Mouse (Mus musculus) C2C12 (cell line): ENCODE measurements at regions not wholly inside any gene's neighbourhood (a gene's known extent, or its start where the extent isn't known, plus 50 kb on each side); places are given as distances from the start of the nearest gene placed in this dataset.
"Not testable (repeated sequence)": the region's sequence is repeated elsewhere in the genome, so short reads cannot be mapped to it uniquely, and the experiment has no call there.

Source experiments
- H3K27me3 ChIP-seq: one replicate; pipeline ENCODE4 v1.6.1; 2011; ENCODE audit not compliant: control insufficient read depth, insufficient read depth, insufficient read length
- H3K36me3 ChIP-seq: one replicate; pipeline ENCODE4 v1.6.1; 2011; ENCODE audit not compliant: control insufficient read depth, insufficient read depth
- H3K4me3 ChIP-seq: one replicate; pipeline ENCODE4 v1.5.1; 2011; ENCODE audit warnings: mild to moderate bottlenecking, control low read depth; ENCODE audit not compliant: poor library complexity, insufficient read depth, severe bottlenecking
- H3K79me2 ChIP-seq: one replicate; pipeline ENCODE4 v1.6.1; 2011; ENCODE audit not compliant: control insufficient read depth, insufficient read depth
- H3K79me3 ChIP-seq: one replicate; pipeline ENCODE4 v1.6.1; 2011; ENCODE audit warnings: low read depth, control low read depth
- H3ac ChIP-seq: one replicate; pipeline ENCODE3; 2011; ENCODE audit warnings: low read depth; ENCODE audit not compliant: control insufficient read depth, insufficient read length
- CEBPB ChIP-seq: IDR thresholded peaks from one replicate; pipeline ENCODE4 v1.6.1; 2011; ENCODE audit warnings: low read depth, mild to moderate bottlenecking, control low read depth, moderate library complexity
- CTCF ChIP-seq: IDR thresholded peaks from one replicate; pipeline ENCODE4 v1.5.1; 2011; ENCODE audit not compliant: control insufficient read depth, insufficient read depth, insufficient read length
- FOSL1 ChIP-seq: IDR thresholded peaks from one replicate; pipeline ENCODE4 v1.8.0; 2011; ENCODE audit warnings: mild to moderate bottlenecking, low read length; ENCODE audit not compliant: poor library complexity, insufficient read depth, severe bottlenecking
- MAX ChIP-seq: IDR thresholded peaks from one replicate; pipeline ENCODE4 v1.6.1; 2011; ENCODE audit warnings: mild to moderate bottlenecking, control low read depth
- MYOD1 ChIP-seq: IDR thresholded peaks from one replicate; pipeline ENCODE4 v1.6.1; 2011; ENCODE audit warnings: low read depth; ENCODE audit not compliant: control insufficient read depth, insufficient read length
- MYOG ChIP-seq: IDR thresholded peaks from one replicate; pipeline ENCODE4 v1.6.1; 2011; ENCODE audit not compliant: control insufficient read depth, insufficient read length; ENCODE audit errors: extremely low read depth
- USF1 ChIP-seq: IDR thresholded peaks from one replicate; pipeline ENCODE4 v1.6.1; 2011; ENCODE audit warnings: low read depth, mild to moderate bottlenecking, control low read depth, moderate library complexity

DNA sequence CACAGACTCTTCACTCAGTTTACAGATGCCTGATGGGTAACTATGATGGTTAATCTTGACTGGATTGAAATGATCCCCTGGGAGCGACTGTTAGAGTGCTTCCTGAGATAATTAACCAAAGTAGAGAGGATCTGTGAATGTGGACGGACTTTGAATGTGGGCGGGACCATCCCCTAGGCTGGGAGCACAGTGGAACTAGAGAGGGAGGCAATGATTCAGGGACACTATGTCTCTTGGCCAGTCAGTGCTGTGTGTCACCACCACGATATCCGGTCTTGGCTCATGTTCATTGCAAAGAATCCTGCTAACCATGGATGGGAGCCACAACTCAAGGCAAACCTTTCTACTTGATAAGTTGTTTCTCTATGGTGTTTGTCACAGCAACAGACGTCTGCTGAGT, 103.9 kb downstream of the Kcnk1 start:
- H3K79me3 ChIP-seq, result no peaks in the 10 kb centered on the region
- H3K27me3 ChIP-seq, result no peaks in the 10 kb centered on the region
- H3K79me2 ChIP-seq, result no peaks in the 10 kb centered on the region
- no peak overlapping the region for H3ac ChIP-seq
- TF ChIP-seq MAX (no peak), MYOG (no peak), FOSL1 (no peak), USF1 (no peak), MYOD1 (no peak), CTCF (no peak), CEBPB (no peak)
- no peak overlapping the region for H3K4me3 ChIP-seq
- H3K36me3 ChIP-seq, result no peaks in the 10 kb centered on the region

DNA sequence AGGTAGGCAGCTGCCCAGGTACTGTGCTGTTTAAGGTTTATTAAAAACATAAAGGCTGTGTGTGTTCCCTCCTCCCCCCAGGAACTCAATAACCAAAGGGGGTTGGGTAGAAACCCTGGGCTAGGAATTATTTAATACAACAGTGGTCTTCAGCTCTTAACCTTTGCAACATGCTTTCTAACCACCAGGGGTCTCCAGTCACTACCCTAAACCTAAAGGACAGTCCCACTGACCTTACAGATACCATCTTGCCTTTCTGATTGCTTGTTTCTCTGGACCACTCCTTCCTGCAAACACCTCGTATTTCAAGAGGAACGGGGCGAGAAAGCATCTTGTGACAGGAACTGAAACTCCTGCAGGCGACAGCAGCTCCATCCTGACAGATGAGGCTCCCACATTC, 104.9 kb downstream of the Kcnk1 start:
- H3K79me2 ChIP-seq, result no peaks in the 10 kb centered on the region
- H3K36me3 ChIP-seq, result no peaks in the 10 kb centered on the region
- H3K4me3 ChIP-seq, result no peak overlapping the region
- TF ChIP-seq MYOD1 (no peak), MAX (no peak), CEBPB (no peak), CTCF (no peak), FOSL1 (no peak), USF1 (no peak), MYOG (no peak)
- H3ac ChIP-seq, result no peak overlapping the region
- H3K27me3 ChIP-seq, result no peaks in the 10 kb centered on the region
- H3K79me3 ChIP-seq, result no peaks in the 10 kb centered on the region

DNA sequence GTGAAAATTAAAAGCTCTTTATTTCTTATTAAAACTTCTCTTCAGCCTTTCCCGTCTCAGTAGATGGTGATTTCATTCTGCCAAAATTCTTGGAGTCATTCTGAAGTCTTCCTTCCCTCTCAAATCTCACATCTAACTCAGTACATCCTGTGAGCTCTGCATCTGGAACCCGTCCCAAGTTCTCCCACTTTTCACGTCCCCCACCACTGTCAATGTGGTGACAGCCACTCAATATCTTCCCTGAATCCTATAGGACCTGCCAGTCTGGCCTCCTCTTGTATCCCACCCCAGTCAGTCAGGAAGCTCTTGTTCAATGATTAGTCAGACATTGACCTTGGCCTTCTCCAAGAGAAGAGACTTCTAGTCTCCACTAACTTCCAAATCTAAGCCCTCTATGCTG, 110.1 kb downstream of the Kcnk1 start:
- no peaks in the 10 kb centered on the region for H3K27me3 ChIP-seq
- TF ChIP-seq USF1 (no peak), FOSL1 (no peak), MYOD1 (no peak), MAX (no peak), CTCF (no peak), MYOG (no peak), CEBPB (no peak)

DNA sequence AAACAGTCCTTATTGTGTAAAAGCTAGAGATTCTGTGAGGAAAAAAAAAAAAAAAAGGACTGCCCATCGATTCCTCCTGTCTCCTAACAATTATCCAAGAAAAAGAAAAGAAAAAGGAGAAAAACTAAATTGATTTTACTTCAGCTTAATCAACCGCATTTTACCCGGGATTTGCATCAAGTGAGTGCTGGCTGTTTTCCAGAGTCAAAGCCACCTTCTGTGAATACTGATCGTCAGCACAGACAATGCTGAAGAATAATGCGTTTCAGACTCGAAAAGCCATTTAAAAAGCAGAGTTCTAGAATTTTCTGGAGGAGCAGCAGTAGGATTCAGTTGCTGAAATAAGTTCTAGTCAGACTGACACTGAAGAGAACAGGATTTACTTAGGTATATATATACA, 131.1 kb downstream of the Kcnk1 start:
- no peaks in the 10 kb centered on the region for H3K36me3 ChIP-seq
- no peaks in the 10 kb centered on the region for H3K27me3 ChIP-seq
- H3K4me3 ChIP-seq, result no peak overlapping the region
- TF ChIP-seq CTCF (no peak), MYOD1 (no peak), CEBPB (no peak), USF1 (no peak), MYOG (no peak), MAX (no peak), FOSL1 (no peak)
- H3K79me3 ChIP-seq, result no peaks in the 10 kb centered on the region
- H3K79me2 ChIP-seq, result no peaks in the 10 kb centered on the region
- H3ac ChIP-seq, result no peak overlapping the region

More for the DNA sequence above, 110.1 kb downstream of the Kcnk1 start:
- H3K36me3 ChIP-seq, result no peaks in the 10 kb centered on the region
- H3K4me3 ChIP-seq, result no peak overlapping the region
- H3K79me3 ChIP-seq, result no peaks in the 10 kb centered on the region
- H3ac ChIP-seq, result no peak overlapping the region
- H3K79me2 ChIP-seq, result no peaks in the 10 kb centered on the region

DNA sequence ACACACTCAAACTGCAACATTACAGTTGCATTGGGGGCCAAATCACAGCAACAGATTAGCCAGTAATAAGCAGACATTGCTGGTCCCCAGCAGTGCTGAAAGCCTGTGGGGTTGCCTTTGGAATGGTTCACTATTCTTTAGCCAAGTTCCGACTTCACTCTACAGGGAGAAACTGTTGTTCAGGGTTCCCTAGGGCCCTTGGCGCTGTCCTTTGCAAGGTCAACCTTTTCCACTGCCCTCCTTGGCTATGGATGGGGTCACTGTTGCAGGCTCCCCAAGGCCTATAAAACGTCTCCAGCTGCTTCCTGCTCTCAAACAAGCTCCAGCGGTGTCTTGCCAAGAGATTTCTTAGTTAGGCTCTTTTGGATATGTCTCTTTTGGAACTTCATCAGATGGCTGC, 137.1 kb downstream of the Kcnk1 start:
- H3K27me3 ChIP-seq, result no peaks in the 10 kb centered on the region
- no peak overlapping the region for H3K4me3 ChIP-seq
- H3K36me3 ChIP-seq, result no peaks in the 10 kb centered on the region
- H3ac ChIP-seq, result no peak overlapping the region
- H3K79me2 ChIP-seq, result no peaks in the 10 kb centered on the region
- no peak for TF ChIP-seq MAX
- no peak for TF ChIP-seq MYOD1
- no peak for TF ChIP-seq CEBPB
- no peak for TF ChIP-seq CTCF
- no peak for TF ChIP-seq MYOG
- no peak for TF ChIP-seq USF1
- TF ChIP-seq FOSL1, result no peak
- H3K79me3 ChIP-seq, result no peaks in the 10 kb centered on the region

DNA sequence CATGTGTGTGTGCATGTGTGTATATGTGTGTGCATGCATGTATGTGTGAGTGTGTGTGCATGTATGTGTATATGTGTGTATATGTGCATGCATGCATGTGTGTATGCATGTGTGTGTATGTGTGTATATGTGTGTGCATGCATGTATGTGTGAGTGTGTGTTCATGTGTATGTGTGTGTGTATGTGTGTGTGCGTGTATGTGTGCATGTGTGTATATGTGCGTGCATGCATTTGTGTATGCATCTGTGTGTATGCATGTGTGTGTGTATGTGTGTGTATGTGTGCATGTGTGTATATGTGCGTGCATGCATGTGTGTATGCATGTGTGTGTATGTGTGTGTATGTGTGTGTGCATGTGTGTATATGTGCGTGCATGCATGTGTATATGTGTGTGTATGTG, 137.9 kb downstream of the Kcnk1 start:
- H3K27me3 ChIP-seq, H3K36me3 ChIP-seq, H3K79me2 ChIP-seq, H3K4me3 ChIP-seq, H3K79me3 ChIP-seq, H3ac ChIP-seq: not testable (repeated sequence)
